Mouse (Mus musculus): ENCODE data around the gene Tnfsf15. TPM values are rescaled to one million over a fixed set of nuclear protein-coding genes. Genes with fewer than 3 reads are reported as not detected.

Gene Tnfsf15
- polyA plus RNA-seq (2014; fragmentation: Nextera tagmentation; extraction: Ambion mirVana) = not detected in 2 replicates

DNA sequence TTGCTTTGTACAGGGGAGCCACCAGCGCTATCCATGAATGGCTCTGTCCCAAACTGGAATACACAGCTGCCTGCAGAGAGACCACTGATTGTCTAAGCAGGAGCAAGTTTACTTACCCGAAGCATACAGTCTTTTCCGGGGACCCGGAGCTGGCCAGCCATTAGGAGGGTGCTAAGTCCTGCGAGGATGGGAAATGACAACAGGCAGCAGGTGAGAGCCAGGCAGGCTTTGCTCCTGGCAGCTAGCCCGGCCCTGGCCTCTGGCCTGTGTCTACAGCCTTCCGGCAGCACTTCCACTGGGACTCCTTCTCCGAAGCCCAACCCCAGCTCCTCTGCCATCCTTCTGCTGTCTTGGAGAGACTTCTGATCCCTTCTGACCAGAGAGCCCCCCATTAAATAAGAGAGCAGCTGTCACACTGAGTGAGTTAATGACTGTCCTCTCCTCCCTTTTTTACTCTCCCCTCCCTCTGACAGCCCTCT, at the start of gene Tnfsf15:
Gene Tnfsf15 (minus strand): TSS at position 421 of the 479 bp plus-strand sequence.
- Histone ChIP-seq H3K4me3 (ENCODE audit: low read depth, low read length) (no peak within 1 kb of the TSS), H3K4me2 (ENCODE audit: low read length) (no peak within 1 kb of the TSS), H3K36me3 (ENCODE audit: control insufficient read depth, insufficient read depth, low read length) (no peaks in the 10 kb centered on the region), H3K4me1 (ENCODE audit: control insufficient read depth, insufficient read depth, low read length) (0 out of 2 replicates have a peak, but pooled peaks cover 3% of the 10 kb centered on the region), H3K27me3 (replicated peaks; ENCODE audit: control insufficient read depth, insufficient read depth, low read length) (no peaks in the 10 kb centered on the region), H3K9me3 (replicated peaks; ENCODE audit: control insufficient read depth, low read length) (no peaks in the 10 kb centered on the region), H3K27ac (ENCODE audit: low read depth, low read length) (no peak within 1 kb of the TSS), H3K9ac (ENCODE audit: low read length) (no peak within 1 kb of the TSS)
- WGBS = 59% methylated on average over 8 of the region's 8 CpGs
- ATAC-seq (no peak; the same call in 1 of the 2 replicates), DNase-seq (ENCODE audit: low spot score) (no peak)

GRCm38 (mm10) chr4:63792328-63792727, 47.4 kb upstream of the Tnfsf15 start:
- Histone ChIP-seq H3K9ac (ENCODE audit: low read length) (no peak overlapping the region), H3K27me3 (replicated peaks; ENCODE audit: control insufficient read depth, insufficient read depth, low read length) (no peaks in the 10 kb centered on the region), H3K4me2 (ENCODE audit: low read length) (no peak overlapping the region), H3K4me3 (ENCODE audit: low read depth, low read length) (no peak overlapping the region), H3K9me3 (replicated peaks; ENCODE audit: control insufficient read depth, low read length) (no peaks in the 10 kb centered on the region), H3K4me1 (ENCODE audit: control insufficient read depth, insufficient read depth, low read length) (no peaks in the 10 kb centered on the region), H3K36me3 (ENCODE audit: control insufficient read depth, insufficient read depth, low read length) (no peaks in the 10 kb centered on the region), H3K27ac (ENCODE audit: low read depth, low read length) (no peak overlapping the region)
- DNase-seq (ENCODE audit: low spot score) (no peak), ATAC-seq (no peak)
- 96% methylated on average over 3 of the region's 3 CpGs for WGBS

- DNase-seq (ENCODE audit: low spot score) = no peak
These were observed 40.6 kb upstream of the Tnfsf15 start for GRCm38 (mm10) chr4:63785466-63785865.

GRCm38 (mm10) chr4:63783826-63784225, 38.9 kb upstream of the Tnfsf15 start:
- ATAC-seq (no peak), DNase-seq (ENCODE audit: low spot score) (no peak)
- Histone ChIP-seq H3K4me1 (ENCODE audit: control insufficient read depth, insufficient read depth, low read length) (no peaks in the 10 kb centered on the region), H3K27me3 (replicated peaks; ENCODE audit: control insufficient read depth, insufficient read depth, low read length) (no peaks in the 10 kb centered on the region), H3K4me3 (ENCODE audit: low read depth, low read length) (no peak overlapping the region), H3K9me3 (replicated peaks; ENCODE audit: control insufficient read depth, low read length) (no peaks in the 10 kb centered on the region), H3K9ac (ENCODE audit: low read length) (no peak overlapping the region), H3K36me3 (ENCODE audit: control insufficient read depth, insufficient read depth, low read length) (no peaks in the 10 kb centered on the region), H3K4me2 (ENCODE audit: low read length) (no peak overlapping the region), H3K27ac (ENCODE audit: low read depth, low read length) (no peak overlapping the region)
- 87% methylated on average over 5 of the region's 5 CpGs for WGBS

More at GRCm38 (mm10) chr4:63785466-63785865, 40.6 kb upstream of the Tnfsf15 start:
- H3K27me3 ChIP-seq (replicated peaks; ENCODE audit: control insufficient read depth, insufficient read depth, low read length) = no peaks in the 10 kb centered on the region
- H3K27ac ChIP-seq (ENCODE audit: low read depth, low read length) = no peak overlapping the region
- H3K4me1 ChIP-seq (ENCODE audit: control insufficient read depth, insufficient read depth, low read length) = no peaks in the 10 kb centered on the region
- no peak overlapping the region for H3K9ac ChIP-seq (ENCODE audit: low read length)
- 81% methylated on average over 2 of the region's 2 CpGs for WGBS
- H3K36me3 ChIP-seq (ENCODE audit: control insufficient read depth, insufficient read depth, low read length) = no peaks in the 10 kb centered on the region
- no peaks in the 10 kb centered on the region for H3K9me3 ChIP-seq (replicated peaks; ENCODE audit: control insufficient read depth, low read length)
- ATAC-seq = no peak
- no peak overlapping the region for H3K4me3 ChIP-seq (ENCODE audit: low read depth, low read length)
- no peak overlapping the region for H3K4me2 ChIP-seq (ENCODE audit: low read length)

GRCm38 (mm10) chr4:63782970-63783613, 38.2 kb upstream of the Tnfsf15 start:
- Histone ChIP-seq H3K4me1 (ENCODE audit: control insufficient read depth, insufficient read depth, low read length) (no peaks in the 10 kb centered on the region), H3K27ac (ENCODE audit: low read depth, low read length) (no peak overlapping the region), H3K4me3 (ENCODE audit: low read depth, low read length) (no peak overlapping the region), H3K36me3 (ENCODE audit: control insufficient read depth, insufficient read depth, low read length) (no peaks in the 10 kb centered on the region), H3K9ac (ENCODE audit: low read length) (no peak overlapping the region), H3K9me3 (replicated peaks; ENCODE audit: control insufficient read depth, low read length) (no peaks in the 10 kb centered on the region), H3K27me3 (replicated peaks; ENCODE audit: control insufficient read depth, insufficient read depth, low read length) (no peaks in the 10 kb centered on the region), H3K4me2 (ENCODE audit: low read length) (no peak overlapping the region)
- 72% methylated on average over 7 of the region's 7 CpGs for WGBS
- peak; percentile 20 for DNase-seq (ENCODE audit: low spot score)
- ATAC-seq = peak; percentile 23; the same call in 1 of the 2 replicates

DNA sequence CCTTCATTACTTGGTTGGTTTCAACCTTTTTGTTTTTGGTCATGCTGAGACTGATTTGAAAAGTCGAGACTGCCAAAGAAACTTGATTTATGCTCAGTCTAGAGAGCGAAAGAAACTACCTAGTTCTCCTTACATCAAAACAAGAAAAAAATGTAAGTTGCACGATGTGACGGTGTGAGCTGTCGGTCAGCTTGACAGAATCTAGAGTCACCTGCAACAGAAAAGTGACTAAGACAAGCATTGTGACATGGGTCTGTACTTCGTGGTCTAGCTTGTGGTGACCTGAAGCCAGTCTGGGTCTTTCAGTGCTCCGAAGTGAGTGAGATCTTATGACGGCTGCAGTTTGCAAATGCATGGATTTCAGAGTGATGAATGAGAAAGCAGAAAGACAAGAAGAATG, 32.3 kb upstream of the Tnfsf15 start:
- ATAC-seq (no peak), DNase-seq (ENCODE audit: low spot score) (no peak)
- no peak overlapping the region for H3K9ac ChIP-seq (ENCODE audit: low read length)
- H3K4me3 ChIP-seq (ENCODE audit: low read depth, low read length) = no peak overlapping the region
- H3K4me1 ChIP-seq (ENCODE audit: control insufficient read depth, insufficient read depth, low read length) = no peaks in the 10 kb centered on the region
- H3K27me3 ChIP-seq (replicated peaks; ENCODE audit: control insufficient read depth, insufficient read depth, low read length) = no peaks in the 10 kb centered on the region
- WGBS = 85% methylated on average over 8 of the region's 8 CpGs
- H3K4me2 ChIP-seq (ENCODE audit: low read length) = no peak overlapping the region
- H3K9me3 ChIP-seq (replicated peaks; ENCODE audit: control insufficient read depth, low read length) = no peaks in the 10 kb centered on the region
- no peak overlapping the region for H3K27ac ChIP-seq (ENCODE audit: low read depth, low read length)
- H3K36me3 ChIP-seq (ENCODE audit: control insufficient read depth, insufficient read depth, low read length) = no peaks in the 10 kb centered on the region

DNA sequence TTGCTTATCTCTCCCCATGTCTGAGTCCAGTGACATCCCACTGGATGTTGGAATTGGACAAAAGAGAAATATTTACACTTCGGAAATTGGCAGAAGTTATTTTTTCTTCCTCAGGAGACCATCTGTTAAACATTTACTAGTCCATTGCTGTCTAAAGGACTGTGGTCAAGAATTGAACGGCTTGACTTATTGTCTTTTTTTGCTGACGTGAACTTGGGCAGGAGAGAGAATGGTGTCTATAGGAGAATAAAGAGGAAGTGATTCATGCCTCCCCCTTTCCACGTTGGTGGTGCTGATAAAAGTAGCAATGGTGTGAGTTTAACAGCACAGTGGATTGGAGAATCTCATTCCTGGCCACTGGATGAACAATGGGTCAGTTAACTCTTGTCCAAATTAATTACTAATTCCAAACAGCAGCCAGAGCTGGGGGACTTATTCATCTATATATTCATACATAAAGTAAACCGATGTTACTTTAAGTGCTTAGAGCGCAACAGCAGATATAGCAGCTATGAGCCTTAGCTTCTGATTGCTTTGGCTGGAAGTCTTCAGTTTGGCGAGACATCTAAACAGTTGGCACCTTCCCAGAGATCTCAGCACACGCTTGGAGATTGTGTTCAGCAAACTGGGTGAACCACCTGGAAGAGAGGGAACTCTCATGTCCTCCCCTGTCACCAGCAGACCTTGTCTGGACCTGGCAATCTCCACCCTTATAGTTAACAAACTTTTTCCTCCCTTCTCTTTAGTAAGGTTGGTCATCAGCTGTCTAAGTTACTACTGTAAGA, 28.6 kb upstream of the Tnfsf15 start:
- Histone ChIP-seq H3K9ac (ENCODE audit: low read length) (no peak overlapping the region), H3K27me3 (replicated peaks; ENCODE audit: control insufficient read depth, insufficient read depth, low read length) (no peaks in the 10 kb centered on the region), H3K27ac (ENCODE audit: low read depth, low read length) (no peak overlapping the region), H3K9me3 (replicated peaks; ENCODE audit: control insufficient read depth, low read length) (no peaks in the 10 kb centered on the region), H3K36me3 (ENCODE audit: control insufficient read depth, insufficient read depth, low read length) (no peaks in the 10 kb centered on the region), H3K4me3 (ENCODE audit: low read depth, low read length) (no peak overlapping the region), H3K4me2 (ENCODE audit: low read length) (no peak overlapping the region), H3K4me1 (ENCODE audit: control insufficient read depth, insufficient read depth, low read length) (no peaks in the 10 kb centered on the region)
- ATAC-seq = no peak
- no peak for DNase-seq (ENCODE audit: low spot score)
- WGBS = 86% methylated on average over 8 of the region's 8 CpGs

DNA sequence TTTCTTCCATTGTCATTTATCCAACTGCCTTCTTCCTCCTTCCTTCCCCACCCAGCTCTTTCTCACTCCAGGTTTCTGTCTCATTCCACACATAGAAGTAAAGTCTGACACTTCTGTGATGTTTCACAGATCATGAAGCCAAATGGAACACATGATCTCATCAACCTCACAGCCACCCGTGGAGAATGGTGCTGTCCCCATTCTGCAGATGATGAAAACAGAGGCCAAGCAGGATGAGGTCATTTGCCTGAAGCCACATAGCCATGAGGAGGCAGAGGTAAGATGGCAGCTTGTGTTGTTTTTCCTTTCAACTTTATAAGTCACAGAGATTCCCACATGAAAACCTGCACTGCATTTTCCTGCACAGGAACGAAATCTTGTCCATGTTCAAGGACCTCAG, 27.6 kb upstream of the Tnfsf15 start:
- Histone ChIP-seq H3K9me3 (replicated peaks; ENCODE audit: control insufficient read depth, low read length) (no peaks in the 10 kb centered on the region), H3K27ac (ENCODE audit: low read depth, low read length) (no peak overlapping the region), H3K4me2 (ENCODE audit: low read length) (no peak overlapping the region), H3K4me3 (ENCODE audit: low read depth, low read length) (no peak overlapping the region), H3K36me3 (ENCODE audit: control insufficient read depth, insufficient read depth, low read length) (no peaks in the 10 kb centered on the region), H3K4me1 (ENCODE audit: control insufficient read depth, insufficient read depth, low read length) (no peaks in the 10 kb centered on the region), H3K9ac (ENCODE audit: low read length) (no peak overlapping the region), H3K27me3 (replicated peaks; ENCODE audit: control insufficient read depth, insufficient read depth, low read length) (no peaks in the 10 kb centered on the region)
- ATAC-seq = no peak
- no peak for DNase-seq (ENCODE audit: low spot score)
- 82% methylated on average over 2 of the region's 2 CpGs for WGBS

DNA sequence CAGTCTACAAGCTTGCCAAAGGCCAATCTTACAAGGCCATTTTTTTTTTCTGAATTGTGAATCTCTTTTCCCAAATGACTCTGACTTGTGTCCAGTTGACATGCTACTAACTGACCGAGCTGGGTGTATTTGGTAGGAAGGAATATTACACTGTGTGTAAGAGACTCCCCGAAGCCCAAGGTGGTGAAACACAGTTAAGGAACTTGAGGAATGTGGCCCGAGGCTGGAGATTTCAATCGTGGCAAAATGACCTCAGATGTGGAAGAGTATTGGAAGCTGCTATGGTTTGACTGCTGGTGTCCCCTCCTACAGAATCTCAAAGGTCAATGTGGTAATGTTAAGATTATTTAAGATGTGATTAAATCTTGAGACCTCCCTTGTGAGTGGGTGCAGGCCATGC, 26.4 kb upstream of the Tnfsf15 start:
- Histone ChIP-seq H3K27me3 (replicated peaks; ENCODE audit: control insufficient read depth, insufficient read depth, low read length) (no peaks in the 10 kb centered on the region), H3K9ac (ENCODE audit: low read length) (no peak overlapping the region), H3K4me3 (ENCODE audit: low read depth, low read length) (no peak overlapping the region), H3K4me1 (ENCODE audit: control insufficient read depth, insufficient read depth, low read length) (no peaks in the 10 kb centered on the region), H3K36me3 (ENCODE audit: control insufficient read depth, insufficient read depth, low read length) (no peaks in the 10 kb centered on the region), H3K4me2 (ENCODE audit: low read length) (no peak overlapping the region), H3K27ac (ENCODE audit: low read depth, low read length) (no peak overlapping the region), H3K9me3 (replicated peaks; ENCODE audit: control insufficient read depth, low read length) (no peaks in the 10 kb centered on the region)
- WGBS = 91% methylated on average over 4 of the region's 4 CpGs
- ATAC-seq (no peak), DNase-seq (ENCODE audit: low spot score) (no peak)
